In the genomic region with DNA sequence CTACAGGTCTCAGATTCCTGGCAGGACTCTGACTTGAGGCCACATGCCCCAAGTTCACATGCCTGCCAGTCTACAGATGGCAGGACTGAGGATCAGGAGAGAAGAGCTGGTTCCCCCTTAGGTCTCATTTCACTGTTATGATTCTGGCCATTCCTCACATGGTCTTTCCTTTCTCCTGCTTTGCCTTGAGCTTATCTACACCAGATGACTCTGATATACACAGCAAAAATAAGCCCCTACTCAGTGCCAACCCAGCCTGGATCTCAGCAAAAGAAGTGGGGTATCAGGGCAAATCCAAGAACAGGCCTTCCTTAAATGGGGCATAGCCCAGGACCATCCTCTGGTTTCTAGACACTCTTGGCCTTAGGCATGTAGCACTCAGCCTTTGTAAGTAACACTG, we compare ENCODE assay signal across 11 mouse cellular contexts.
"Had no signal": no experiment of that assay in that cellular context is flagged by ENCODE, and none has a peak within 500 bp of the region (broad histone marks: within the 10 kb centered on the region; RNA-seq: fewer than 3 reads in every experiment).

No protein-coding gene starts in this region.

- H3K27ac ChIP-seq: limb, embryonic 15.5 days; liver, embryonic 12.5 days; midbrain, embryonic 12.5 days; neural tube, embryonic 13.5 days had no signal

- ATAC-seq: liver, embryonic 12.5 days; midbrain, embryonic 16.5 days had no signal

- H3K9me3 ChIP-seq: limb, embryonic 15.5 days; liver, embryonic 12.5 days; midbrain, embryonic 12.5 days; neural tube, embryonic 13.5 days had no signal

- H3K36me3 ChIP-seq: limb, embryonic 15.5 days; liver, embryonic 12.5 days; midbrain, embryonic 12.5 days; neural tube, embryonic 13.5 days had no signal

- H3K4me3 ChIP-seq: limb, embryonic 15.5 days; liver, embryonic 12.5 days; midbrain, embryonic 12.5 days; neural tube, embryonic 13.5 days had no signal

- H3K4me2 ChIP-seq: limb, embryonic 15.5 days; liver, embryonic 12.5 days; midbrain, embryonic 12.5 days; neural tube, embryonic 13.5 days had no signal

- H3K27me3 ChIP-seq: limb, embryonic 15.5 days; liver, embryonic 12.5 days; midbrain, embryonic 12.5 days; neural tube, embryonic 13.5 days had no signal

- DNase-seq: kidney, adult 8-10 months; kidney, postnatal 36 days; retina, postnatal 1 day; right cerebral cortex, postnatal 4 days; spleen, adult 18-20 months; thymus, postnatal 36 days had no signal

- H3K9ac ChIP-seq: limb, embryonic 15.5 days; liver, embryonic 12.5 days; midbrain, embryonic 12.5 days; neural tube, embryonic 13.5 days had no signal
